Mouse (Mus musculus) heart, postnatal 0 days (tissue): ENCODE measurements at regions not wholly inside any gene's neighbourhood (a gene's known extent, or its start where the extent isn't known, plus 50 kb on each side); places are given as distances from the start of the nearest gene placed in this dataset.
"Not testable (repeated sequence)": the region's sequence is repeated elsewhere in the genome, so short reads cannot be mapped to it uniquely, and the experiment has no call there.

ENCODE experiments used
- CTCF ChIP-seq: IDR thresholded peaks from 2 replicates; pipeline ENCODE4 v1.5.1; 2016; ENCODE audit warnings: antibody characterized with exemption, control low read depth, low read depth
- EP300 ChIP-seq: IDR thresholded peaks from 2 replicates; pipeline ENCODE4 v1.6.1; 2016; ENCODE audit warnings: antibody characterized with exemption, low read depth

GRCm38 (mm10) chr2:11099834-11100622, 71.9 kb upstream of the Prkcq start:
- not testable (repeated sequence) for TF ChIP-seq CTCF, EP300
